Mouse (Mus musculus) mesoderm, embryonic 11.5 days (tissue): ENCODE data around the gene Cit.

Source experiments
- DNase-seq: peaks from one replicate; pipeline ENCODE4 v3.0.0-alpha.2; 2012; ENCODE audit warnings: low read depth, low spot score

The Cit gene

GRCm38 (mm10) chr5:116036465-116036864 lies 191.4 kb downstream of the Cit start:
- no peak for DNase-seq

GRCm38 (mm10) chr5:116037731-116038130 lies 192.7 kb downstream of the Cit start:
- no peak for DNase-seq

GRCm38 (mm10) chr5:116039706-116040105 lies 194.6 kb downstream of the Cit start:
- DNase-seq, result no peak

GRCm38 (mm10) chr5:116042241-116042640 lies 197.2 kb downstream of the Cit start:
- DNase-seq, result no peak

GRCm38 (mm10) chr5:116045581-116045980 lies 200.5 kb downstream of the Cit start:
- DNase-seq, result no peak

GRCm38 (mm10) chr5:116046246-116046645 lies 201.2 kb downstream of the Cit start:
- DNase-seq, result no peak

GRCm38 (mm10) chr5:116048321-116048720 lies 203.2 kb downstream of the Cit start:
- DNase-seq, result no peak

- no peak for DNase-seq
Observed at GRCm38 (mm10) chr5:116049821-116050220, 204.7 kb downstream of the Cit start.

GRCm38 (mm10) chr5:116052171-116052570 lies 207.1 kb downstream of the Cit start:
- no peak for DNase-seq

- DNase-seq, result no peak
Observed at GRCm38 (mm10) chr5:116052826-116053225, 207.7 kb downstream of the Cit start.
